In genomic region chr7:127153477-127153876, GRCm38 (mm10) we compare ENCODE assay signal across 17 mouse cellular contexts. TPM values are rescaled to one million over a fixed set of nuclear protein-coding genes. Genes with fewer than 3 reads are reported as not detected.
A peak's percentile ranks its signal among the peaks of the same experiment; 100 is the strongest.
DNase-seq lines count a peak whose midpoint lies in the region; ATAC-seq and TF ChIP-seq lines count a peak whose summit lies in the region.
"Had no signal": no experiment of that assay in that cellular context is flagged by ENCODE, and none has a peak within 500 bp of the region (broad histone marks: within the 10 kb centered on the region; RNA-seq: fewer than 3 reads in every experiment).

No protein-coding gene starts in this region.

- no peak overlapping the region for H3K4me3 ChIP-seq in forebrain, embryonic 14.5 days (ENCODE audit: low read depth, low read length)
- no peak overlapping the region for H3K4me3 ChIP-seq in forebrain, embryonic 10.5 days
- H3K4me3 ChIP-seq in lung, embryonic 14.5 days (ENCODE audit: low read depth, low read length) = no peak overlapping the region
- H3K4me3 ChIP-seq in midbrain, postnatal 0 days (ENCODE audit: low read depth, low read length) = no peak overlapping the region
- H3K4me3 ChIP-seq: heart, embryonic 10.5 days; lung, embryonic 15.5 days had no signal

- H3K36me3 ChIP-seq in forebrain, embryonic 14.5 days (ENCODE audit: control insufficient read depth, insufficient read depth, low read length) = no peaks in the 10 kb centered on the region
- H3K36me3 ChIP-seq in forebrain, embryonic 10.5 days (replicated peaks) = no peaks in the 10 kb centered on the region
- no peaks in the 10 kb centered on the region for H3K36me3 ChIP-seq in lung, embryonic 14.5 days (ENCODE audit: insufficient read depth)
- H3K36me3 ChIP-seq in midbrain, postnatal 0 days (ENCODE audit: insufficient read depth, low read length) = no peaks in the 10 kb centered on the region
- H3K36me3 ChIP-seq: heart, embryonic 10.5 days; lung, embryonic 15.5 days had no signal

- no peaks in the 10 kb centered on the region for H3K9me3 ChIP-seq in forebrain, embryonic 14.5 days (replicated peaks; ENCODE audit: control insufficient read depth, low read length)
- H3K9me3 ChIP-seq in forebrain, embryonic 10.5 days = no peaks in the 10 kb centered on the region
- H3K9me3 ChIP-seq in lung, embryonic 14.5 days (ENCODE audit: low read depth, low read length) = no peaks in the 10 kb centered on the region
- no peaks in the 10 kb centered on the region for H3K9me3 ChIP-seq in midbrain, postnatal 0 days (ENCODE audit: low read length)
- H3K9me3 ChIP-seq: heart, embryonic 10.5 days; lung, embryonic 15.5 days had no signal

- no peak overlapping the region for H3K27ac ChIP-seq in forebrain, embryonic 14.5 days (ENCODE audit: low read depth, low read length)
- H3K27ac ChIP-seq in forebrain, embryonic 10.5 days = no peak overlapping the region
- no peak overlapping the region for H3K27ac ChIP-seq in lung, embryonic 14.5 days (ENCODE audit: low read depth)
- no peak overlapping the region for H3K27ac ChIP-seq in midbrain, postnatal 0 days (ENCODE audit: low read depth, low read length)
- H3K27ac ChIP-seq: heart, embryonic 10.5 days; lung, embryonic 15.5 days had no signal

- DNase-seq in forebrain, embryonic 14.5 days (ENCODE audit: low spot score) = peak; percentile 7
- no peak for DNase-seq in forebrain, embryonic 10.5 days (ENCODE audit: extremely low spot score, low spot score)
- peak; percentile 53 for DNase-seq in lung, embryonic 14.5 days
- no peak for DNase-seq in lung, postnatal 25 days (ENCODE audit: low spot score)
- peak; percentile 30 for DNase-seq in adrenal gland, postnatal 14 days
- DNase-seq in layer of hippocampus, adult 9-10 months (ENCODE audit: low spot score) = no peak
- DNase-seq in midbrain, postnatal 0 days (ENCODE audit: low spot score) = no peak
- DNase-seq: cerebellum, adult 11-12 months; cerebellum, postnatal 36 days; gastrocnemius, postnatal 25 days; kidney, adult 9 months; kidney, postnatal 4 days; liver; midbrain, embryonic 14.5 days; thymus, postnatal 36 days had no signal

- WGBS in forebrain, embryonic 14.5 days = 89% methylated on average over 3 of the region's 3 CpGs
- 85% methylated on average over 3 of the region's 3 CpGs for WGBS in forebrain, embryonic 10.5 days
- WGBS in lung, embryonic 14.5 days = 51% methylated on average over 3 of the region's 3 CpGs
- 89% methylated on average over 3 of the region's 3 CpGs for WGBS in midbrain, postnatal 0 days

- TF ChIP-seq CTCF in lung, embryonic 14.5 days (IDR thresholded peaks at IDR 0.05; ENCODE audit: low read depth) = no peak
- no peak for TF ChIP-seq CTCF in midbrain, postnatal 0 days (IDR thresholded peaks at IDR 0.05)

- no peak for ATAC-seq in forebrain, embryonic 14.5 days
- no peak for ATAC-seq in lung, embryonic 14.5 days (ENCODE audit: insufficient read depth)
- no peak for ATAC-seq in midbrain, postnatal 0 days (ENCODE audit: low FRiP score)

- H3K27me3 ChIP-seq in forebrain, embryonic 14.5 days (replicated peaks; ENCODE audit: control insufficient read depth, insufficient read depth, low read length) = no peaks in the 10 kb centered on the region
- H3K27me3 ChIP-seq in forebrain, embryonic 10.5 days (ENCODE audit: poor library complexity, severe bottlenecking) = no peaks in the 10 kb centered on the region
- no peaks in the 10 kb centered on the region for H3K27me3 ChIP-seq in lung, embryonic 14.5 days (ENCODE audit: insufficient read depth, low read length)
- no peaks in the 10 kb centered on the region for H3K27me3 ChIP-seq in midbrain, postnatal 0 days (ENCODE audit: insufficient read depth, low read length)
- H3K27me3 ChIP-seq: lung, embryonic 15.5 days had no signal

- H3K9ac ChIP-seq in forebrain, embryonic 14.5 days (ENCODE audit: low read length) = no peak overlapping the region
- no peak overlapping the region for H3K9ac ChIP-seq in lung, embryonic 14.5 days
- no peak overlapping the region for H3K9ac ChIP-seq in midbrain, postnatal 0 days (replicated peaks; ENCODE audit: low read length, poor library complexity, severe bottlenecking)
- H3K9ac ChIP-seq: lung, embryonic 15.5 days had no signal

- no peaks in the 10 kb centered on the region for H3K4me1 ChIP-seq in forebrain, embryonic 14.5 days (ENCODE audit: control insufficient read depth, insufficient read depth, low read length)
- peaks cover 9% of the 10 kb centered on the region for H3K4me1 ChIP-seq in forebrain, embryonic 10.5 days
- H3K4me1 ChIP-seq in lung, embryonic 14.5 days (ENCODE audit: insufficient read depth) = no peaks in the 10 kb centered on the region
- no peaks in the 10 kb centered on the region for H3K4me1 ChIP-seq in midbrain, postnatal 0 days (ENCODE audit: insufficient read depth, low read length)
- H3K4me1 ChIP-seq: heart, embryonic 10.5 days had no signal

- no peak overlapping the region for H3K4me2 ChIP-seq in forebrain, embryonic 14.5 days (ENCODE audit: low read length)
- H3K4me2 ChIP-seq in lung, embryonic 14.5 days = no peak overlapping the region
- H3K4me2 ChIP-seq in midbrain, postnatal 0 days (ENCODE audit: low read depth, low read length, poor library complexity, severe bottlenecking) = no peak overlapping the region
- H3K4me2 ChIP-seq: lung, embryonic 15.5 days had no signal

RNA-seq across cellular contexts. Expression of gene Spn, which starts 15.9 kb away (rescaled TPM):
- not detected in 2 replicates for polyA plus RNA-seq in forebrain, embryonic 14.5 days (2014; fragmentation: Nextera tagmentation; extraction: Ambion mirVana)
- polyA plus RNA-seq in forebrain, embryonic 10.5 days (2016; fragmentation: Nextera tagmentation; extraction: Ambion mirVana) = 0.07 and 0.10 TPM in 2 replicates
- 0.20 TPM in 1 of 2 replicates, not detected in the other for polyA plus RNA-seq in lung, embryonic 14.5 days (2014; fragmentation: Nextera tagmentation; extraction: Ambion mirVana)
- total RNA-seq in adrenal gland, postnatal 14 days (2021) = 1.4 and 7.9 TPM in 2 replicates
- 0.16 TPM in 1 of 2 replicates, not detected in the other for total RNA-seq in midbrain, postnatal 0 days (2014; rRNA removed)
- polyA plus RNA-seq in midbrain, postnatal 0 days (2015; fragmentation: Nextera tagmentation; extraction: Ambion mirVana) = not detected in 2 replicates
- polyA plus RNA-seq: midbrain, embryonic 14.5 days had no signal

RNA-seq across cellular contexts. Expression of gene Qprt, which starts 31.5 kb away (rescaled TPM):
- 0.66 and 0.91 TPM in 2 replicates for polyA plus RNA-seq in forebrain, embryonic 14.5 days (2014; fragmentation: Nextera tagmentation; extraction: Ambion mirVana)
- 11.3 and 12.3 TPM in 2 replicates for polyA plus RNA-seq in forebrain, embryonic 10.5 days (2016; fragmentation: Nextera tagmentation; extraction: Ambion mirVana)
- 0.22 and 0.47 TPM in 2 replicates for polyA plus RNA-seq in lung, embryonic 14.5 days (2014; fragmentation: Nextera tagmentation; extraction: Ambion mirVana)
- total RNA-seq in adrenal gland, postnatal 14 days (2021) = 1.8 and 11.4 TPM in 2 replicates
- 1.9 TPM in 2 replicates for total RNA-seq in midbrain, postnatal 0 days (2014; rRNA removed)
- 1.7 and 1.8 TPM in 2 replicates for polyA plus RNA-seq in midbrain, postnatal 0 days (2015; fragmentation: Nextera tagmentation; extraction: Ambion mirVana)

RNA-seq across cellular contexts. Expression of gene Cd2bp2, which starts 42.4 kb away (rescaled TPM):
- 73.6 and 78.6 TPM in 2 replicates for polyA plus RNA-seq in forebrain, embryonic 14.5 days (2014; fragmentation: Nextera tagmentation; extraction: Ambion mirVana)
- polyA plus RNA-seq in forebrain, embryonic 10.5 days (2016; fragmentation: Nextera tagmentation; extraction: Ambion mirVana) = 111 and 114 TPM in 2 replicates
- polyA plus RNA-seq in lung, embryonic 14.5 days (2014; fragmentation: Nextera tagmentation; extraction: Ambion mirVana) = 54.6 and 59.6 TPM in 2 replicates
- 50.9 and 55.4 TPM in 2 replicates for total RNA-seq in adrenal gland, postnatal 14 days (2021)
- 85.7 and 103 TPM in 2 replicates for total RNA-seq in midbrain, postnatal 0 days (2014; rRNA removed)
- 62.6 and 64.8 TPM in 2 replicates for polyA plus RNA-seq in midbrain, postnatal 0 days (2015; fragmentation: Nextera tagmentation; extraction: Ambion mirVana)

RNA-seq across cellular contexts. Expression of gene Tbc1d10b, which starts 54.8 kb away (rescaled TPM):
- polyA plus RNA-seq in forebrain, embryonic 14.5 days (2014; fragmentation: Nextera tagmentation; extraction: Ambion mirVana) = 13.6 and 13.7 TPM in 2 replicates
- polyA plus RNA-seq in forebrain, embryonic 10.5 days (2016; fragmentation: Nextera tagmentation; extraction: Ambion mirVana) = 27.3 and 29.2 TPM in 2 replicates
- polyA plus RNA-seq in lung, embryonic 14.5 days (2014; fragmentation: Nextera tagmentation; extraction: Ambion mirVana) = 26.0 and 33.7 TPM in 2 replicates
- 38.9 and 45.6 TPM in 2 replicates for total RNA-seq in adrenal gland, postnatal 14 days (2021)
- total RNA-seq in midbrain, postnatal 0 days (2014; rRNA removed) = 70.2 and 72.3 TPM in 2 replicates
- 24.5 and 28.7 TPM in 2 replicates for polyA plus RNA-seq in midbrain, postnatal 0 days (2015; fragmentation: Nextera tagmentation; extraction: Ambion mirVana)

RNA-seq across cellular contexts. Expression of gene Mylpf, which starts 55.2 kb away (rescaled TPM):
- 4.6 and 5.3 TPM in 2 replicates for polyA plus RNA-seq in forebrain, embryonic 14.5 days (2014; fragmentation: Nextera tagmentation; extraction: Ambion mirVana)
- 10.7 and 10.8 TPM in 2 replicates for polyA plus RNA-seq in forebrain, embryonic 10.5 days (2016; fragmentation: Nextera tagmentation; extraction: Ambion mirVana)
- 8.6 and 12.2 TPM in 2 replicates for polyA plus RNA-seq in lung, embryonic 14.5 days (2014; fragmentation: Nextera tagmentation; extraction: Ambion mirVana)
- 4.3 and 4.9 TPM in 2 replicates for total RNA-seq in adrenal gland, postnatal 14 days (2021)
- total RNA-seq in midbrain, postnatal 0 days (2014; rRNA removed) = 0.90 and 1.4 TPM in 2 replicates
- polyA plus RNA-seq in midbrain, postnatal 0 days (2015; fragmentation: Nextera tagmentation; extraction: Ambion mirVana) = 1.5 and 2.2 TPM in 2 replicates

Comparison
In these comparisons a context has a peak if more than half of its experiments do, and no peak if none do; other contexts are left out.
1. DNase-seq: peak in forebrain, embryonic 14.5 days (single experiment), lung, embryonic 14.5 days (single experiment) and adrenal gland, postnatal 14 days (single experiment); none in forebrain, embryonic 10.5 days (single experiment), lung, postnatal 25 days (single experiment), layer of hippocampus, adult 9-10 months (single experiment) and midbrain, postnatal 0 days (single experiment).